8 mouse cellular contexts compared by ENCODE assay signal in the genomic region with DNA sequence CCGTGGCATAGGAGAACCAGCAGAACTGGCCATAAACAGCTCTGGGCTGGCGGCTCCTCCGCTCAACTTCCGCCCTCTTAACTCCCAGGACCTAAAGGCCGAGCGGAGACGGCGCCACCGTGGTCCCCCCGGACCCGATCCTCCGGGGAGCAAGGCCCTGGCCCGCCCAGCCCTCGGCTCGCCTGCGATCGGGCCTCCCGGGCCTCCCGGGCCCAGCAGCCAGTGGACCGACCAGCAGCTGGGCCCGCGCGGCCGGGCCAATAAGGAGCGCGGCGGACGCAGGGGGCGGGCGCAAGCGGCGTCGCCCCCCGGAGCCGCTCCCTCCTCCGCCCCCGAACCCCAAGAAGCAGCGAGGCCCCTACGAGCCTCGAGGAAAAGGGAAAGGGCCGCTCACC. TPM values are rescaled to one million over a fixed set of nuclear protein-coding genes. Genes with fewer than 3 reads are reported as not detected.
DNase-seq lines count a peak whose midpoint lies in the region; ATAC-seq and TF ChIP-seq lines count a peak whose summit lies in the region.

No protein-coding gene starts in this region.

- no peak for TF ChIP-seq CTCF in thymus, adult 2 months (IDR thresholded peaks at IDR 0.05; ENCODE audit: borderline replicate concordance, control insufficient read depth, extremely low read depth, insufficient read depth, low read length, poor library complexity)

- peak overlapping the region; percentile 81 for H3K4me2 ChIP-seq in limb, embryonic 12.5 days
- peak overlapping the region; percentile 85 for H3K4me2 ChIP-seq in neural tube, embryonic 15.5 days

- H3K27ac ChIP-seq in thymus, adult 2 months (ENCODE audit: control insufficient read depth, insufficient read depth, low read length), result peak overlapping the region; percentile 83
- H3K27ac ChIP-seq in limb, embryonic 12.5 days, result peak overlapping the region; percentile 97
- H3K27ac ChIP-seq in neural tube, embryonic 15.5 days (replicated peaks), result peak overlapping the region; percentile 99

- peaks cover 9% of the 10 kb centered on the region for H3K4me1 ChIP-seq in thymus, adult 2 months (replicated peaks; ENCODE audit: control insufficient read depth, insufficient read depth, low read length)
- H3K4me1 ChIP-seq in limb, embryonic 12.5 days (replicated peaks), result peaks cover 10% of the 10 kb centered on the region; the same call in 1 of the 2 replicates
- peaks cover 34% of the 10 kb centered on the region for H3K4me1 ChIP-seq in neural tube, embryonic 15.5 days

- peak overlapping the region; percentile 93 for H3K9ac ChIP-seq in limb, embryonic 12.5 days (replicated peaks)
- H3K9ac ChIP-seq in neural tube, embryonic 15.5 days (replicated peaks), result peak overlapping the region; percentile 95

- peak overlapping the region; percentile 98 for H3K4me3 ChIP-seq in thymus, adult 2 months (ENCODE audit: control insufficient read depth, insufficient read depth, low read length)
- H3K4me3 ChIP-seq in limb, embryonic 12.5 days (replicated peaks), result peak overlapping the region; percentile 85
- H3K4me3 ChIP-seq in neural tube, embryonic 15.5 days (replicated peaks), result peak overlapping the region; percentile 85

- TF ChIP-seq POLR2A in thymus, adult 2 months (IDR thresholded peaks at IDR 0.05; ENCODE audit: control insufficient read depth, extremely low read depth, insufficient read depth, low read length, poor library complexity), result no peak

- H3K36me3 ChIP-seq in thymus, adult 2 months (ENCODE audit: control insufficient read depth, insufficient read depth, low read length), result no peaks in the 10 kb centered on the region
- peaks cover 49% of the 10 kb centered on the region for H3K36me3 ChIP-seq in limb, embryonic 12.5 days
- H3K36me3 ChIP-seq in neural tube, embryonic 15.5 days, result peaks cover 18% of the 10 kb centered on the region

- H3K27me3 ChIP-seq in thymus, adult 2 months (ENCODE audit: control insufficient read depth, insufficient read depth, low read length), result no peaks in the 10 kb centered on the region
- no peaks in the 10 kb centered on the region for H3K27me3 ChIP-seq in limb, embryonic 12.5 days
- H3K27me3 ChIP-seq in neural tube, embryonic 15.5 days (replicated peaks), result no peaks in the 10 kb centered on the region

- under 1% methylated on average over 40 of the region's 41 CpGs for WGBS in thymus, adult 2 months
- WGBS in limb, embryonic 12.5 days, result under 1% methylated on average over 41 of the region's 41 CpGs
- WGBS in neural tube, embryonic 15.5 days, result under 1% methylated on average over 37 of the region's 41 CpGs

- H3K9me3 ChIP-seq in limb, embryonic 12.5 days, result no peaks in the 10 kb centered on the region
- H3K9me3 ChIP-seq in neural tube, embryonic 15.5 days (replicated peaks), result no peaks in the 10 kb centered on the region

- ATAC-seq in limb, embryonic 12.5 days (ENCODE audit: insufficient number of reproducible peaks, insufficient read depth, low FRiP score, low TSS enrichment, low read depth), result peak; percentile 75
- peak; percentile 86 for ATAC-seq in neural tube, embryonic 15.5 days (ENCODE audit: low FRiP score)

- DNase-seq in embryo, embryonic 11 days, result peak; percentile 87
- no peak for DNase-seq in embryo, embryonic 10 days (ENCODE audit: low spot score)
- DNase-seq in thymus, adult 2 months, result no peak
- no peak for DNase-seq in thymus, postnatal 25 days
- DNase-seq in layer of hippocampus, postnatal 14 days (ENCODE audit: low spot score in 2 of 2), result no peak
- DNase-seq in thymus, postnatal 4 days, result no peak

RNA-seq across cellular contexts. Expression of a gene that starts 0.4 kb away (rescaled TPM):
- 108 and 123 TPM in 2 replicates for polyA plus RNA-seq in thymus, adult 2 months (2012; rRNA removed)
- polyA plus RNA-seq in limb, embryonic 12.5 days (2016; fragmentation: Nextera tagmentation; extraction: Ambion mirVana), result 173 and 176 TPM in 2 replicates
- 127 and 134 TPM in 2 replicates for polyA plus RNA-seq in neural tube, embryonic 15.5 days (2015; fragmentation: Nextera tagmentation; extraction: Ambion mirVana)
- total RNA-seq in layer of hippocampus, postnatal 14 days (2021), result 10 to 100 TPM; 85.8 to 87.6 TPM

RNA-seq across cellular contexts. Expression of a gene that starts 23.6 kb away (rescaled TPM):
- polyA plus RNA-seq in thymus, adult 2 months (2012; rRNA removed), result 60.5 and 61.7 TPM in 2 replicates
- polyA plus RNA-seq in limb, embryonic 12.5 days (2016; fragmentation: Nextera tagmentation; extraction: Ambion mirVana), result 85.8 and 113 TPM in 2 replicates
- polyA plus RNA-seq in neural tube, embryonic 15.5 days (2015; fragmentation: Nextera tagmentation; extraction: Ambion mirVana), result 112 and 128 TPM in 2 replicates
- total RNA-seq in layer of hippocampus, postnatal 14 days (2021), result 10 to 100 TPM; 80.9 to 89.8 TPM

RNA-seq across cellular contexts. Expression of a gene that starts 26.2 kb away (rescaled TPM):
- 168 and 179 TPM in 2 replicates for polyA plus RNA-seq in thymus, adult 2 months (2012; rRNA removed)
- polyA plus RNA-seq in limb, embryonic 12.5 days (2016; fragmentation: Nextera tagmentation; extraction: Ambion mirVana), result 50.4 and 57.7 TPM in 2 replicates
- 77.4 and 81.1 TPM in 2 replicates for polyA plus RNA-seq in neural tube, embryonic 15.5 days (2015; fragmentation: Nextera tagmentation; extraction: Ambion mirVana)
- total RNA-seq in layer of hippocampus, postnatal 14 days (2021), result 100 to 1,000 TPM; 128 to 133 TPM

RNA-seq across cellular contexts. Expression of a gene that starts 59.5 kb away (rescaled TPM):
- 64.9 and 82.9 TPM in 2 replicates for polyA plus RNA-seq in thymus, adult 2 months (2012; rRNA removed)
- polyA plus RNA-seq in limb, embryonic 12.5 days (2016; fragmentation: Nextera tagmentation; extraction: Ambion mirVana), result 56.3 and 61.3 TPM in 2 replicates
- polyA plus RNA-seq in neural tube, embryonic 15.5 days (2015; fragmentation: Nextera tagmentation; extraction: Ambion mirVana), result 30.9 and 42.9 TPM in 2 replicates
- total RNA-seq in layer of hippocampus, postnatal 14 days (2021), result 10 to 100 TPM in 1 of 2 experiments, 1 to 10 TPM in 1; 9.0 to 15.0 TPM
